Mouse (Mus musculus): ENCODE results near the gene Btbd19. TPM values are rescaled to one million over a fixed set of nuclear protein-coding genes. Genes with fewer than 3 reads are reported as not detected.

Btbd19 gene
- total and polyA plus RNA-seq, 2 experiments from 2014 or later = 2.7 to 8.6 TPM

GRCm38 (mm10) chr4:117149291-117150211, 24.0 kb upstream of the Btbd19 start:
- H3K36me3 ChIP-seq (replicated peaks; ENCODE audit: control insufficient read depth, insufficient read depth, low read length) = peaks cover 46% of the 10 kb centered on the region
- WGBS = 71% methylated on average over 6 of the region's 6 CpGs
- ATAC-seq (ENCODE audit: insufficient read depth, low read depth) = no peak

GRCm38 (mm10) chr4:117148815-117149214, 23.3 kb upstream of the Btbd19 start:
- 65% methylated on average over 24 of the region's 24 CpGs for WGBS
- TF ChIP-seq EP300 (IDR thresholded peaks at IDR 0.05; ENCODE audit: low read depth) = no peak
- no peak for TF ChIP-seq CTCF (IDR thresholded peaks at IDR 0.05; ENCODE audit: low read depth)
- peaks cover 39% of the 10 kb centered on the region for H3K36me3 ChIP-seq (replicated peaks; ENCODE audit: control insufficient read depth, insufficient read depth, low read length)

More at GRCm38 (mm10) chr4:117149291-117150211, 24.0 kb upstream of the Btbd19 start:
- Histone ChIP-seq H3K4me3 (ENCODE audit: low read depth, low read length) (no peak overlapping the region), H3K27ac (ENCODE audit: low read depth) (no peak overlapping the region), H3K9me3 (replicated peaks; ENCODE audit: control insufficient read depth, low read length) (no peaks in the 10 kb centered on the region), H3K9ac (replicated peaks; ENCODE audit: low read depth, low read length) (no peak overlapping the region), H3K4me1 (ENCODE audit: control insufficient read depth, insufficient read depth) (peaks cover 7% of the 10 kb centered on the region; the same call in 1 of the 2 replicates), H3K27me3 (ENCODE audit: control insufficient read depth, insufficient read depth, low read length) (no peaks in the 10 kb centered on the region), H3K4me2 (ENCODE audit: low read depth, low read length) (no peak overlapping the region)
- no peak for DNase-seq (ENCODE audit: low spot score)
- TF ChIP-seq CTCF (IDR thresholded peaks at IDR 0.05; ENCODE audit: low read depth) = no peak
- no peak for TF ChIP-seq EP300 (IDR thresholded peaks at IDR 0.05; ENCODE audit: low read depth)

GRCm38 (mm10) chr4:117148047-117148713, 22.7 kb upstream of the Btbd19 start:
- peaks cover 33% of the 10 kb centered on the region for H3K36me3 ChIP-seq (replicated peaks; ENCODE audit: control insufficient read depth, insufficient read depth, low read length)
- H3K27ac ChIP-seq (ENCODE audit: low read depth) = no peak overlapping the region
- 78% methylated on average over 18 of the region's 18 CpGs for WGBS

More at GRCm38 (mm10) chr4:117148815-117149214, 23.3 kb upstream of the Btbd19 start:
- Histone ChIP-seq H3K9me3 (replicated peaks; ENCODE audit: control insufficient read depth, low read length) (no peaks in the 10 kb centered on the region), H3K27me3 (ENCODE audit: control insufficient read depth, insufficient read depth, low read length) (no peaks in the 10 kb centered on the region), H3K4me2 (ENCODE audit: low read depth, low read length) (no peak overlapping the region), H3K4me1 (ENCODE audit: control insufficient read depth, insufficient read depth) (peaks cover 7% of the 10 kb centered on the region; the same call in 1 of the 2 replicates), H3K27ac (ENCODE audit: low read depth) (no peak overlapping the region), H3K4me3 (ENCODE audit: low read depth, low read length) (no peak overlapping the region), H3K9ac (replicated peaks; ENCODE audit: low read depth, low read length) (no peak overlapping the region)
- ATAC-seq (ENCODE audit: insufficient read depth, low read depth) (no peak), DNase-seq (ENCODE audit: low spot score) (no peak)

GRCm38 (mm10) chr4:117146176-117146575, 20.7 kb upstream of the Btbd19 start:
- no peak overlapping the region for H3K4me3 ChIP-seq (ENCODE audit: low read depth, low read length)
- WGBS = 38% methylated on average over 15 of the region's 15 CpGs
- H3K27ac ChIP-seq (ENCODE audit: low read depth) = no peak overlapping the region
- peaks cover 13% of the 10 kb centered on the region for H3K36me3 ChIP-seq (replicated peaks; ENCODE audit: control insufficient read depth, insufficient read depth, low read length)
- H3K4me2 ChIP-seq (ENCODE audit: low read depth, low read length) = no peak overlapping the region
- no peaks in the 10 kb centered on the region for H3K9me3 ChIP-seq (replicated peaks; ENCODE audit: control insufficient read depth, low read length)
- no peaks in the 10 kb centered on the region for H3K27me3 ChIP-seq (ENCODE audit: control insufficient read depth, insufficient read depth, low read length)
- no peak overlapping the region for H3K9ac ChIP-seq (replicated peaks; ENCODE audit: low read depth, low read length)
- no peaks in the 10 kb centered on the region for H3K4me1 ChIP-seq (ENCODE audit: control insufficient read depth, insufficient read depth)
- no peak for TF ChIP-seq EP300 (IDR thresholded peaks at IDR 0.05; ENCODE audit: low read depth)
- TF ChIP-seq CTCF (IDR thresholded peaks at IDR 0.05; ENCODE audit: low read depth) = peak; percentile 78
- peak; percentile 24; the same call in 1 of the 2 replicates for ATAC-seq (ENCODE audit: insufficient read depth, low read depth)
- peak; percentile 60 for DNase-seq (ENCODE audit: low spot score)

More at GRCm38 (mm10) chr4:117148047-117148713, 22.7 kb upstream of the Btbd19 start:
- no peak for ATAC-seq (ENCODE audit: insufficient read depth, low read depth)
- Histone ChIP-seq H3K9me3 (replicated peaks; ENCODE audit: control insufficient read depth, low read length) (no peaks in the 10 kb centered on the region), H3K4me2 (ENCODE audit: low read depth, low read length) (no peak overlapping the region), H3K9ac (replicated peaks; ENCODE audit: low read depth, low read length) (no peak overlapping the region), H3K27me3 (ENCODE audit: control insufficient read depth, insufficient read depth, low read length) (no peaks in the 10 kb centered on the region), H3K4me1 (ENCODE audit: control insufficient read depth, insufficient read depth) (peaks cover 4% of the 10 kb centered on the region; the same call in 1 of the 2 replicates), H3K4me3 (ENCODE audit: low read depth, low read length) (no peak overlapping the region)
- DNase-seq (ENCODE audit: low spot score) = no peak
- TF ChIP-seq EP300 (IDR thresholded peaks at IDR 0.05; ENCODE audit: low read depth) (no peak), CTCF (IDR thresholded peaks at IDR 0.05; ENCODE audit: low read depth) (no peak)

- Histone ChIP-seq H3K27me3 (ENCODE audit: control insufficient read depth, insufficient read depth, low read length) (no peaks in the 10 kb centered on the region), H3K27ac (ENCODE audit: low read depth) (no peak overlapping the region), H3K9ac (replicated peaks; ENCODE audit: low read depth, low read length) (no peak overlapping the region), H3K9me3 (replicated peaks; ENCODE audit: control insufficient read depth, low read length) (no peaks in the 10 kb centered on the region), H3K4me1 (ENCODE audit: control insufficient read depth, insufficient read depth) (no peaks in the 10 kb centered on the region), H3K4me3 (ENCODE audit: low read depth, low read length) (no peak overlapping the region), H3K4me2 (ENCODE audit: low read depth, low read length) (no peak overlapping the region), H3K36me3 (replicated peaks; ENCODE audit: control insufficient read depth, insufficient read depth, low read length) (peaks cover 4% of the 10 kb centered on the region)
- ATAC-seq (ENCODE audit: insufficient read depth, low read depth) (no peak), DNase-seq (ENCODE audit: low spot score) (no peak)
- WGBS = 90% methylated on average over 13 of the region's 13 CpGs
- TF ChIP-seq EP300 (IDR thresholded peaks at IDR 0.05; ENCODE audit: low read depth) (no peak), CTCF (IDR thresholded peaks at IDR 0.05; ENCODE audit: low read depth) (no peak)
Observed at GRCm38 (mm10) chr4:117145248-117145647, 19.7 kb upstream of the Btbd19 start.
